Mouse (Mus musculus): ENCODE measurements around the gene Aldh1l1.
A peak's percentile ranks its signal among the peaks of the same experiment; 100 is the strongest.

Gene Aldh1l1

GRCm38 (mm10) chr6:90598197-90598596, 112.0 kb downstream of the Aldh1l1 start:
- no peak for DNase-seq

DNA sequence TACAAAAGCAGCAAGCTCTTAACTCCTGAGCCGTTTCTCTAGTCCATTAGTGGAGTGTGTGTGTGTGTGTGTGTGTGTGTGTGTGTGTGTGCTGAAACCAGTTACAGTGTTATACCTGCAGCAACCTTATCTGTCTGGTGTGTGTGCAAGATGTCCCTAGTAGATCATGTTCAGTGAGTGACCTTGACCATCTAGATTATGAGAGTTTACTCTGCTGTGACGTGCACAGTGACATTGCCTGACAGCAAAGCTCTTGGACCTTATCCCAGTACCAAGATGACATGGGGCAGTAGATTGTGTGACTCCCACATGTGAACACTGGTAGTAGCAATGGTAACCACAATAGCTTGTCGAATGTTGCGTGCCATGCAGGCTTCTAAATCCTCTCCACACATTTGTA, 114.1 kb downstream of the Aldh1l1 start:
- no peak for DNase-seq

DNA sequence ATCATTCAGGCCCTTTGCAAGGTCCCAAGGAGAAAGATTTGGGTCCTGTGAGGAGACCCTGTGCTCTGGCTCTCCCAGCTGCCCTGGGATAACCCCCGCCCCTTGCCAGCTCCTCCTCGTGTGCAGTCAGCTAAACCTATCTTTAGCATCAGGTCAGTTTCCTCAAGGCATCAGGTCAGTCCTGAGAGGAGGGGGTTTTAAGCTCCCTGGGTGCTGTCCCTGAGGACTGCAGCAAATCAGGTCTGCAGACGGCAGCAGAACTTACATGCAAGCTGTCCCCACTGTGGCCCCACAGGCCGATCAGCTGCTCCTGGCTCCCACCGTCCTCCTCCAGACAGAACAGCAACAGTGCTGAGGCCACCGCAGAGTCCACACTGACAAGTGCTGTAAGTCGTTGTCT, 115.5 kb downstream of the Aldh1l1 start:
- no peak for DNase-seq

- DNase-seq, result no peak
These were observed 116.1 kb downstream of the Aldh1l1 start for GRCm38 (mm10) chr6:90602304-90602703.

- DNase-seq, result no peak
These were observed 116.9 kb downstream of the Aldh1l1 start for GRCm38 (mm10) chr6:90603126-90603525.

GRCm38 (mm10) chr6:90604130-90604529, 117.9 kb downstream of the Aldh1l1 start:
- no peak for DNase-seq

DNA sequence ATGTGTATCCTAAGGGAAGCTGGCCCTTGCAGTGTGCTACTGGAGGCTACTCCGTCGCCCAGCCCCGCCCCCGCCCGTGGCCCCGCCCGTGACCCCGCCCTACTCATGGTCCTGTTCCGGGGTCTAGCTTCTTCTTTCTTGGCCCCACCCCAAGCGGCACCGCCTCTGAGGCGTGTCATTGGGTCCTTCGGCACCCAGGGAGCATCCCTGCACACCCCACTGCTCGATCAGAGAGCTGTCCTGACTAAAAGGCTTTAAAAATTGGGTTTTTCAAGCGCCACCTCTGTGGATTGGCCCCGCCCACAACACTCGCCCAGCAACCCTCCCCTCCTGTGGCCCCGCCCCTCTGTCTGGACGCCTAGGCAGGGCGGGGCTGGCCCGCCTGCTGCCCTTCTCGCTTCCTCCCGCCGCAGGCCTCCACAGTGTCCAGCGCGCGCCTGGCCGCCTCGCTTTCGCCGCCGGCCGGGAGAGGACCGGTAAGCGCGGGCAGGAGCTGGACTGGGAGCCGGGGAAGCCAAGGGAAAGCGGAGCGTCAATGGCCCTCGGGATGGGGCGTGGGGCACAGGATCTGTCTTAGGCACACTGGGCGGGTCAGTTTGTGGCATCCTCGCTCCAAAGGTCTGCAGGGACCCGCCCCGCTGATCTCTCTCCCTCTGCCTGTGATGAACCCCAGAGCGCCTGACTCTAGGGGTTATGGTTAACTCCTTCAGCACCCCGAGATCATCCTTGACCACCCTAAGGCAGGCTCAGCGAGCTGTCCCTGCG, 118.5 kb downstream of the Aldh1l1 start, which contains the start of gene Slc41a3:
Gene Slc41a3, plus strand, starts transcription at position 193 of the 765 bp plus-strand sequence.
- DNase-seq, result peak; percentile 93

DNA sequence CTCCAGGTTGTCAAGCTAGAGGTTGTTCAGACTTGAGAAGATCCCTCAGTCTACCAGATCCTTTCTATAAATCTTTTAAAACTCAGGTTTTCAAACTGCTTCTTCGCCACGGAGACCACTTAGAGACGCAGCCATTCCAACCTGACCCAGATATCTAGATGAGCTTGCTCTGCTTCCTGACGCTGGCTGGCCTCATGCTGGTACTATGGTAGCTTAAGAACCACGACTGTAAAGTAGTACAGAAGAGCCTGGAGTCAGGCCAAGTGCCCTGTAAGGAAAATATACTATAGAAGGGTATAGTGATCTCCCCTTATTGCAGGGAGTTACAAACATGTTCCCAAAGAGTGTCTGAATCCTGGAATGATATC, 119.1 kb downstream of the Aldh1l1 start:
- DNase-seq, result no peak

DNA sequence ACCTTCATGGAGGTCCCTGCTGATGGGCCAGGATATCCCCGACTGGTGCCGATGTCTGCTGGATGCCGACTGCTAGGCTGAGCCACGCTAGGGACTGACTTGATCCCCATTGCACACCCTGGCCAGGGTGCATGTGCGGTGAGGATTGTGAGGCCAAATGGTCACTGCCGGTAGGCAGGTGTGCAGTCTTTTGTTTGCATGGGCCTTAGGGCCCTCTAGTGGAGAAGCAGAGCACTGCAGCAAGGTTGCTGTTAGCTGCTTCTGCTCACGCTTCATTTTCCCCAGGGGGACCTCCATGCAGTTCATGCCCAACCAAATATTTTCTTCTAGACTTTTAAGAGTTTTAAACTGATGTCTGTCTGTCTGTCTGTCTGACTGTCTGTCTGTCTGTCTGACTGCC, 120.3 kb downstream of the Aldh1l1 start:
- DNase-seq, result peak; percentile 61

DNA sequence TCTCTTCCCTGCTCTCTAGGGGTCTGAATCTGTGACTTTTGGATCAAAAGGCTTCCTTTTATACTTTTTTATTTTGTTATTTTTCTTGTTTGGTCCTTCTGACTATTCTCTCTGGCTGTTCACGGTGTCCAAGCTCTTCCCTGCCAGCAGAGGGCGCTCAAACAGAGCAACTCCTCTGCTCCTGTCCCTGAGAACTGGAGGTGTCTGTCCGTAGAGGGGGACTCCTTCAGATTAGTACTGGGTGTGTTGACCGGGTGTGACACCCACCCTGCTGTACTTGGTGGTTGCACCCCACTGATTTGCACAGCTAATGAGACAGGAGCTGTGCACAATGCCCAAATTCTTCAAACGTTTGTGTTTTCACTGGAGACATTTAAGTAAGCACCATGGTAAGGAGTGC, 121.0 kb downstream of the Aldh1l1 start:
- no peak for DNase-seq

DNA sequence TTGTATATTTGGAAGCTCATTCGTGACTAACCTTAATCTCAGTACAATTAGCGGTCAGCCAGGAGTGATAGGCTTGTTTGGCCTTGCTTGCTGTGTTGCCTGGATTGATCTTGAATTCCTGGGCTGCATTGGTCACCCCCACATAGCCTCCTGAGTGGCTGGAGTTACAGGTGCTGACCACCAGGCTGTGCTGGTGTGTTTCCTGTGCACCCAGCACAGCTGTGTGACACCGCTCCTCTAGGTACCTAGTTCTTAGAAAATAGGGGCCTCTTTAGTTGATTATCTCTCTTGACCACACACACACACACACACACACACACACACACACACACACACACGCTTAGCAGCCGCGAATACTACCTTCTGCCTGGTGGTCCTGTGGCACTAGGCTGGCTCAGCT, 122.0 kb downstream of the Aldh1l1 start:
- no peak for DNase-seq

DNA sequence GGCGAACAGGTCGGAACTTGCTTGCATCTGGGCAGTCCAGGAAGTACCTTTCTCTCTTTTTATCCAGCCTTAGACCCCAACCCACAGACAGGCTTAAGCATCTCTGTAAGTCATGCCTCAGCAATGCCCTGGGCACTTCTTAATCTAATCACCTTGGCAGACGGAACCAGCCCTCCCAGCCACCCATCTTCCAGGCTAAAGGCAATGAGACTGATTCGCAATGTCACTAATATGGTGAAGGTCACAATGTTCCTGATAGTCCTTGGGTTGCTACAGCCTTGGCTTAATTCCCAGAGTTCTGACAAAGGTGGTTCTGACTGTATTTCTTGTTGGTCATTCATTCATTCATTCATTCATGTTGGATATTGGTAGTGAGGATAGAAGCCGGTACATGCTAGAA, 124.0 kb downstream of the Aldh1l1 start:
- no peak for DNase-seq

GRCm38 (mm10) chr6:90613277-90613676, 127.0 kb downstream of the Aldh1l1 start:
- no peak for DNase-seq

DNA sequence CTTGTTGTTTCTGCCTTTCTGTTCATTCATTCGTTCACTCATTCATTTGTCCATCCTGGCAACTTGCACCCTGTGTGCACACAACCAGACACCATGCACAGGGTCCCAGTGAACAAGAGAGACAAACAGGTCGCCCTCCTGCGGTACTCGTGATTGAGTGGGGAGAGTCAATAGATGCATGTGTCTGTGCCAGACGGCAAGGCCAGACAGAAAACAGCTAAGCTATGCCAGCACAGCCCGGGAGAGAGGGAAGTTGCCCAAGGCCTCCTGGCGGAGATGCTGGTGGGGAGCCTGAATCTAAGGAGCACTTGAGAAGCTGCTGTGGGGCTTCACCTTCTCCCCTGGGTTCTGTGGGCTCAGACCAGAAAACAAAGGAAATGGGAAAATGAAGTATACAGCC, 129.1 kb downstream of the Aldh1l1 start:
- no peak for DNase-seq

DNA sequence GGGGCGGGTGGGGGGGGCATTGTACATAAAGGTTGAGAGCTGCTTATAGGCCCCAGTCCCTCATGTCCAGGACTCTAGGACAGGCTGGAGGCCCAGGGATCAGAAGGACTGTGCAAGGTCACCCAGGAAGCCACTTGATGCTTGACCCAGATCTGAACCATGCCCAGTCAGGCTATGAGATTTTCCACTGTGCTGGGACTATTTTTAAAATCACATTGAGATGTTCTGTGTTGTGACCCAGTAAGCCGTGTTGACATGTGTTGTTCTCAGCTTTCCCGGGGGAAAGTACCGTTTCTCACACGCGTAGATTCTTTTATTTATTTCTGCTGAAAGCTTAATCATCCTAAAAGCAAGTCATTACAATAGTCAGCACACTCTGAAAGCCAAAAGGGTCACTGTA, 129.8 kb downstream of the Aldh1l1 start:
- DNase-seq, result no peak

GRCm38 (mm10) chr6:90616481-90616880, 130.3 kb downstream of the Aldh1l1 start:
- DNase-seq, result no peak

GRCm38 (mm10) chr6:90618274-90618673, 132.0 kb downstream of the Aldh1l1 start:
- no peak for DNase-seq

- DNase-seq, result peak; percentile 59
These were observed 132.8 kb downstream of the Aldh1l1 start for GRCm38 (mm10) chr6:90618821-90619636.

- DNase-seq, result no peak
These were observed 133.7 kb downstream of the Aldh1l1 start for GRCm38 (mm10) chr6:90619936-90620335.

DNA sequence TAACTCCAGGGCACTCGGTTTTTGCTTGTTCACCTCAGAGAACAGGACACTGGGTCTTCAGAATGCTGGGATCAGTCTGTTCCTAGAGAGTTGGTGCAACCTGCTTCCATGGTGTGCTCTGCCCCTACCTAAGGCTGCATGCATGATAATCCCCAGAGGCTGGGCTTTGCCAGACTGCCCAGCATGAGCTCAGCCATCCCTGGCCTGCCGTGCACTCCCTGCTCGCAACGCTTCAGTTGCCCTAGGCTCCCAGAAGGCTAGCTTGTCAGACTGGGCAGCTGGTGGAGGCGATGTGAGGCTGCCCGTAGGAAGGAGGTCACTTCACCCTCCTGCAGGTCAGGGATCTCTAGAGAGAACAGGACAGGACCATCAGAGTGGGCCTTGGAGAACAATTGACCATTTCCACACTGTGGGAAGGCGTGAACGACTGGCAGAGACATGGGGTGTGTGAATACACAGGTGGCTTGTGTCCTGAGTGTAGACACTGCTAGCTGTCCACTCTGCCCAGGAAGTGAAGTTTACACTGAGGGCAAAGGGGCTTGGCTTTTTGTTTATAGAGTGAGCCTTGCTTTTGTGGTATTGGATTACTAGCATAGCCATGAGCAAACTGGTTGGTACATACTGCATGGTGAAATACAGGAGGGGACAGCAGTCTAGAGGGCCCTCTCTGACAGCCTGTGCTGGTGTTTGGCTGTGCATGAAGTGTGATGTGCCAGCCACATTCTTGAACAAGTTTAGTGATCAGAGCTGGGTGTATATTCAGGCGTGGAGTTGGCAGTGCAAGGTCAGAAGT, 134.8 kb downstream of the Aldh1l1 start:
- no peak for DNase-seq

DNA sequence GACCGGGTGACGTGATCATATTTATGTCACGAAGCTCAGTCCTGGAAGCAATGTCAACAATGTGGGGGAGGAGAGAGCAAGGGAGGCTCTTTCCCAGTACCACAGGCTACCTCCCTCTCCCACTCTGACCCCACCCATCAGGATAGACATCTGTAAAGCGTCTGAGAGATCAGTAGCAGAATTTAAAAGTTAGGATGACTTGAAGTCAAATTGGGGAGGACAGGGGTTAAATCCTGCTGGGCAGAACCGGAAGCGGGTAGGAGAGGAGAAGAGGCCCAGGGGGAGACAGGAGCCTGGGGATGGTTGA, 135.3 kb downstream of the Aldh1l1 start:
- DNase-seq, result no peak

DNA sequence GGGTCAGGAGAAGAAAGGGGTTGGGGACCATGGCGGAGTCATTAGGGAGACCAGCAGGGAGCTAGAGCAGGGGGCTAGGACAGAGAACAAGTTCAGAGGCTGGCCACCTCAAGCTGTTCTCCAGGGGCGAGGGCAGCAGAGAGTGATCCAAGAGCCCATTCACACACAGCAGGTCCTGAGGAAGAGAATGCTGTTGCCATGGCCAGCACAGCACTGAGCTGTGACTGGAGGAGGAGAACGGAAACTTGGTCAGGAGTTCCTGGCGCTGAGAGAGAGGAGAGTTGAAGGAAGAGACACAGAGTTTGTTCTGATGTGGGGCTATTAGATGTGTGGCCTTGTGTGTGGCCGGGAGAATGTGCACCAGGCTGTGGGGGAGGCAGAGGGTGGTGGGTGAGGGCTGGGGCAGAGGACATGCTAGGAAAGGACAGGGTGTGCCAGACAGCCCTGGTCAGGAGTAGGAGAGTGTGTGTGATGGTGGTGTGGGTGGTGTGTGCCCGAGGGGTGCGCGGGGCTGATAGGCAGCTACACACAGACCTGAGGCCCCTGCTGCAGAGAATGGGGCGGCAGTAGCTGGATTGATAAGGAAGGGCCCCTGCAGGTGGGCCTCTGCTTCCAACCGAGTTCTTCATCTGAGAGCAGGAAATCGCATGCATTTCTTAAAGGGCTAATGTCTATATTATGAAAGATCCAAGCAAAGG, 136.7 kb downstream of the Aldh1l1 start:
- DNase-seq, result no peak

- no peak for DNase-seq
These were observed 137.2 kb downstream of the Aldh1l1 start for GRCm38 (mm10) chr6:90623456-90623836.
